In the genomic region with DNA sequence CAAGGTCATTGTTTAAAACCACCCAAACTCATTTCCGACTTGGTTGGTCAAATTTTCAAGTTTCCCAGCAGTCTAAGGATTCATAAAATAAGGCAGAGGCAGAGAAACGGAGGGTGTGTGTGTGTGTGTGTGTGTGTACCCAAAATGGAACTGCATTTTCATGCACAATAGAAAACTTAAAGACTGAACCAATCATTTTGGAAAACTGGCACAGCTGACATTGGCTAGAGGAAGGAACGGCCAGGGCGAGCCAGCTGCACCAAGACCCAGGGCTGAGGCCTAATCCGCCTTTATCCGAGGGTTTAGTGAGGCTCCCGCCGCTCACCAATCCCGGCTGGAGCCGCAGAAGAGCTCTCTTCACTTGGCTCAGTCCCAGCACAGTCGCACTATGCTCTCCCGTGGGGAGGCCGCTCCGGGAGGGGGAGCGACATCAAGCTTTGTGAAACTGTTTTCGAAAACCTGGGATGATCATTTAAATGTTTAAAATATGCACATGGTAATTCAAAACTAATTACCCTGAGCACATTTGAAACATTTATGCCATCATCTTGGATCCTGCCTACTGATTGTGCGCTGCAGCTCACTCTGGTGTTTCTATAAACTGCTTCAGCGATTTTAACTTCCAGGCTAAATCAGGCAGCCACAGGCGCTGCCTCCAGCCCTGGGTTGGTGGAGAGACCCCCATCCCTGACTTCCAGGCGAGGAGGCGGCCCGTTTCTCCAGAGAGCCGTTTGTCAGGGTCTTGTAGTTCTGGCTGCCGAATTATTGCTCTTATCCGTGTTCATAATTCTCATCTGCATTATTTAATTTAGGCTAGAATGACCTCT, we compare ENCODE assay signal across 8 mouse cellular contexts. TPM values are rescaled to one million over a fixed set of nuclear protein-coding genes. Genes with fewer than 3 reads are reported as not detected.
DNase-seq lines count a peak whose midpoint lies in the region; ATAC-seq lines count a peak whose summit lies in the region.

No protein-coding gene starts in this region.

- 25% methylated on average over 25 of the region's 25 CpGs for WGBS in kidney, embryonic 14.5 days
- WGBS in embryonic facial prominence, embryonic 15.5 days = 15% methylated on average over 25 of the region's 25 CpGs
- 9% methylated on average over 25 of the region's 25 CpGs for WGBS in midbrain, embryonic 16.5 days

- ATAC-seq in kidney, embryonic 14.5 days (ENCODE audit: low FRiP score, low TSS enrichment) = no peak
- ATAC-seq in embryonic facial prominence, embryonic 15.5 days (ENCODE audit: insufficient number of reproducible peaks, low FRiP score, low TSS enrichment, low read depth) = no peak
- peak; percentile 52 for ATAC-seq in midbrain, embryonic 16.5 days
- no peak for ATAC-seq in megakaryocyte-erythroid progenitor cell, adult 5-6 weeks (replicated peaks; ENCODE audit: low FRiP score, low TSS enrichment, poor library complexity, severe bottlenecking)

- no peak overlapping the region for H3K27ac ChIP-seq in kidney, embryonic 14.5 days (ENCODE audit: low read depth, low read length)
- H3K27ac ChIP-seq in embryonic facial prominence, embryonic 15.5 days (replicated peaks) = peak overlapping the region; percentile 44; the same call in 1 of the 2 replicates
- H3K27ac ChIP-seq in midbrain, embryonic 16.5 days (ENCODE audit: low read length) = peak overlapping the region; percentile 70

- no peaks in the 10 kb centered on the region for H3K36me3 ChIP-seq in kidney, embryonic 14.5 days (ENCODE audit: control insufficient read depth, insufficient read depth, low read length)
- no peaks in the 10 kb centered on the region for H3K36me3 ChIP-seq in embryonic facial prominence, embryonic 15.5 days
- no peaks in the 10 kb centered on the region for H3K36me3 ChIP-seq in midbrain, embryonic 16.5 days (ENCODE audit: control insufficient read depth, insufficient read depth, low read length)

- DNase-seq in kidney, adult 11 months = peak; percentile 53
- peak; percentile 66 for DNase-seq in kidney, adult 9 months
- DNase-seq in urinary bladder, postnatal 25 days (ENCODE audit: low spot score) = no peak
- DNase-seq in adipocyte (ENCODE audit: low spot score) = no peak

- H3K27me3 ChIP-seq in kidney, embryonic 14.5 days (ENCODE audit: control insufficient read depth, insufficient read depth, low read length) = no peaks in the 10 kb centered on the region; the same call in 1 of the 2 replicates
- peaks cover 19% of the 10 kb centered on the region for H3K27me3 ChIP-seq in embryonic facial prominence, embryonic 15.5 days
- H3K27me3 ChIP-seq in midbrain, embryonic 16.5 days (ENCODE audit: control insufficient read depth, insufficient read depth, low read depth, low read length) = no peaks in the 10 kb centered on the region

- no peak overlapping the region for H3K4me2 ChIP-seq in kidney, embryonic 14.5 days (replicated peaks; ENCODE audit: low read depth, low read length)
- peak overlapping the region; percentile 31 for H3K4me2 ChIP-seq in embryonic facial prominence, embryonic 15.5 days (replicated peaks)
- H3K4me2 ChIP-seq in midbrain, embryonic 16.5 days (ENCODE audit: low read length) = peak overlapping the region; percentile 34

- no peak overlapping the region for H3K4me3 ChIP-seq in kidney, embryonic 14.5 days (ENCODE audit: low read length)
- H3K4me3 ChIP-seq in embryonic facial prominence, embryonic 15.5 days (replicated peaks) = peak overlapping the region; percentile 6
- H3K4me3 ChIP-seq in midbrain, embryonic 16.5 days (ENCODE audit: low read depth, low read length) = no peak overlapping the region

- no peaks in the 10 kb centered on the region for H3K9me3 ChIP-seq in kidney, embryonic 14.5 days (ENCODE audit: control insufficient read depth, low read length)
- H3K9me3 ChIP-seq in embryonic facial prominence, embryonic 15.5 days (replicated peaks) = no peaks in the 10 kb centered on the region
- H3K9me3 ChIP-seq in midbrain, embryonic 16.5 days (replicated peaks; ENCODE audit: control insufficient read depth, low read length, poor library complexity, severe bottlenecking) = no peaks in the 10 kb centered on the region

- no peak overlapping the region for H3K9ac ChIP-seq in kidney, embryonic 14.5 days (ENCODE audit: low read depth, low read length)
- H3K9ac ChIP-seq in embryonic facial prominence, embryonic 15.5 days = no peak overlapping the region
- H3K9ac ChIP-seq in midbrain, embryonic 16.5 days (ENCODE audit: low read depth, low read length) = peak overlapping the region; percentile 33; the same call in 1 of the 2 replicates

- 0 out of 2 replicates have a peak, but pooled peaks cover 2% of the 10 kb centered on the region for H3K4me1 ChIP-seq in kidney, embryonic 14.5 days (ENCODE audit: control insufficient read depth, insufficient read depth, low read length)
- H3K4me1 ChIP-seq in embryonic facial prominence, embryonic 15.5 days = peaks cover 39% of the 10 kb centered on the region
- peaks cover 47% of the 10 kb centered on the region for H3K4me1 ChIP-seq in midbrain, embryonic 16.5 days (ENCODE audit: control insufficient read depth, insufficient read depth, low read length)

RNA-seq across cellular contexts. Expression of a gene that starts 56.5 kb away (rescaled TPM):
- 111 and 119 TPM in 2 replicates for polyA plus RNA-seq in kidney, embryonic 14.5 days (2014; fragmentation: Nextera tagmentation; extraction: Ambion mirVana)
- 92.7 and 96.4 TPM in 2 replicates for polyA plus RNA-seq in embryonic facial prominence, embryonic 15.5 days (2015; fragmentation: Nextera tagmentation; extraction: Ambion mirVana)
- 50.6 and 50.7 TPM in 2 replicates for polyA plus RNA-seq in midbrain, embryonic 16.5 days (2015; fragmentation: Nextera tagmentation; extraction: Ambion mirVana)
- 96.8 and 101 TPM in 2 replicates for total RNA-seq in megakaryocyte-erythroid progenitor cell, adult 5-6 weeks (2014; fragmentation: Nextera tagmentation)
- 168 and 179 TPM in 2 replicates for total RNA-seq in megakaryocyte-erythroid progenitor cell, adult 5-6 weeks (2017)

RNA-seq across cellular contexts. Expression of a gene that starts 56.6 kb away (rescaled TPM):
- 10.4 and 17.8 TPM in 2 replicates for polyA plus RNA-seq in kidney, embryonic 14.5 days (2014; fragmentation: Nextera tagmentation; extraction: Ambion mirVana)
- 13.2 and 13.8 TPM in 2 replicates for polyA plus RNA-seq in embryonic facial prominence, embryonic 15.5 days (2015; fragmentation: Nextera tagmentation; extraction: Ambion mirVana)
- 17.3 TPM in 2 replicates for polyA plus RNA-seq in midbrain, embryonic 16.5 days (2015; fragmentation: Nextera tagmentation; extraction: Ambion mirVana)
- total RNA-seq in megakaryocyte-erythroid progenitor cell, adult 5-6 weeks (2014; fragmentation: Nextera tagmentation) = 4.0 and 12.1 TPM in 2 replicates
- total RNA-seq in megakaryocyte-erythroid progenitor cell, adult 5-6 weeks (2017) = 9.2 and 16.7 TPM in 2 replicates

Comparison
In these comparisons a context has a peak if more than half of its experiments do, and no peak if none do; other contexts are left out.
1. DNase-seq: peak in kidney, adult 11 months (single experiment) and kidney, adult 9 months (single experiment); none in urinary bladder, postnatal 25 days (single experiment) and adipocyte (single experiment).